Mouse (Mus musculus): ENCODE data around the gene Tmem72. TPM values are rescaled to one million over a fixed set of nuclear protein-coding genes. Genes with fewer than 3 reads are reported as not detected.

Tmem72 gene
- total RNA-seq, 2 experiments from 2014 or later, result 0.16 to 0.33 TPM

GRCm38 (mm10) chr6:116651437-116652118 lies 65.1 kb downstream of the Tmem72 start:
- no peak for DNase-seq (ENCODE audit: low spot score in 2 of 2)

- no peak for DNase-seq (ENCODE audit: low spot score in 2 of 2)
These were observed 66.3 kb downstream of the Tmem72 start, which contains the start of gene Depp1 for GRCm38 (mm10) chr6:116650406-116650805. Gene Depp1, plus strand, starts transcription at chr6:116650609.

- no peak for DNase-seq (ENCODE audit: low spot score in 2 of 2)
These were observed 66.9 kb downstream of the Tmem72 start for GRCm38 (mm10) chr6:116649811-116650210.

GRCm38 (mm10) chr6:116647763-116648162 lies 69.0 kb downstream of the Tmem72 start:
- no peak for DNase-seq (ENCODE audit: low spot score in 2 of 2)

GRCm38 (mm10) chr6:116644335-116644734 lies 72.4 kb downstream of the Tmem72 start:
- no peak for DNase-seq (ENCODE audit: low spot score in 2 of 2)

- DNase-seq (ENCODE audit: low spot score in 2 of 2), result no peak
These were observed 72.8 kb downstream of the Tmem72 start for GRCm38 (mm10) chr6:116643881-116644280.

- DNase-seq (ENCODE audit: low spot score in 2 of 2), result peak; percentile 58 to 74
These were observed 73.8 kb downstream of the Tmem72 start for GRCm38 (mm10) chr6:116642942-116643341.

- DNase-seq (ENCODE audit: low spot score in 2 of 2), result no peak
These were observed 77.0 kb downstream of the Tmem72 start for GRCm38 (mm10) chr6:116639663-116640062.

GRCm38 (mm10) chr6:116638871-116639270 lies 77.8 kb downstream of the Tmem72 start:
- no peak for DNase-seq (ENCODE audit: low spot score in 2 of 2)

- no peak for DNase-seq (ENCODE audit: low spot score in 2 of 2)
These were observed 79.2 kb downstream of the Tmem72 start for GRCm38 (mm10) chr6:116637496-116637895.

- DNase-seq (ENCODE audit: low spot score in 2 of 2), result no peak
These were observed 80.0 kb downstream of the Tmem72 start for GRCm38 (mm10) chr6:116636581-116637235.

GRCm38 (mm10) chr6:116635251-116636180 lies 81.2 kb downstream of the Tmem72 start:
- no peak for DNase-seq (ENCODE audit: low spot score in 2 of 2)

- DNase-seq (ENCODE audit: low spot score in 2 of 2), result no peak
These were observed 82.7 kb downstream of the Tmem72 start for GRCm38 (mm10) chr6:116633741-116634695.

GRCm38 (mm10) chr6:116632129-116632528 lies 84.6 kb downstream of the Tmem72 start:
- DNase-seq (ENCODE audit: low spot score in 2 of 2), result peak; percentile 77 to 86

- no peak for DNase-seq (ENCODE audit: low spot score in 2 of 2)
These were observed 86.9 kb downstream of the Tmem72 start for GRCm38 (mm10) chr6:116629766-116630165.

Small RNA genes lying within 50 kb of the gene (microRNA-seq; reads per million reads assigned to microRNA genes)
- gene Mir7043, result 0.21 to 0.25 reads per million in 2 experiments

Other genes with a start within 250 kb of the Tmem72 start
- gene Olfr211, start 227.8 kb downstream of the Tmem72 start, total RNA-seq (2021), result not detected
- gene Olfr212, start 210.4 kb downstream of the Tmem72 start, total RNA-seq (2021), result not detected
- not detected for gene Olfr213, start 178.5 kb downstream of the Tmem72 start, total RNA-seq (2021)
- gene Gm5580, start 165.8 kb downstream of the Tmem72 start, total RNA-seq (2021), result 1 to 10 TPM; 2.5 to 3.1 TPM
- gene Olfr214, start 162.7 kb downstream of the Tmem72 start, total RNA-seq (2021), result not detected
- not detected for gene Olfr215, start 132.7 kb downstream of the Tmem72 start, total RNA-seq (2021)
- 10 to 100 TPM; 21.3 to 29.6 TPM for gene Zfp422, start 87.9 kb downstream of the Tmem72 start, total RNA-seq (2021)
- 1 to 10 TPM; 1.4 to 2.5 TPM for gene Depp1, start 66.3 kb downstream of the Tmem72 start, total RNA-seq (2021)
- 1 to 10 TPM; 4.5 to 5.5 TPM for gene Rassf4, start 43.0 kb downstream of the Tmem72 start, total RNA-seq (2021)

Data from left cerebral cortex, adult 18-20 months (tissue).